Mouse (Mus musculus) 416B (cell line): Measurements from ENCODE around the gene Dgkd.

Experiments
- DNase-seq: peaks from one replicate; pipeline ENCODE4 v3.0.0; 2011; ENCODE audit warnings: low read depth

Dgkd gene

DNA sequence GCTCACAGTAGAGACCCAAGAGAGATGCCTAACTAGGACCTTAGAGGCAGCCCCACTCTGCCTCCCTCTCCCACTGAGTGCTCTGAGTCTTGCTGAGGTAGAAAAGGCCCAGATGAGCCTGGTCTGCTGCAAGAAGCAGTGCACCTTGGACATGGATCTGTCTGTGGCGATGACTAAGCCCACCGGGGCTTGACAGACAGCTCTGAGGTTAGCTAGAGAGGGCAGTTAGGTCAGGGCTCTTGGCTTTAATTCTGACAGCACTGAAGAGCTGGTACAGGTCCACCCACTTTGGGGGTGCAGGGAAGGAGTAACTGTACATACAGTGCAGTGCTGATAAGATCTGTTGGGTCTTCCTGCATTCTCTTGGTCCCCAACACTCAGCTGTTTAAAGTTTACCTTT, 82.5 kb downstream of the Dgkd start:
- peak; percentile 73 for DNase-seq

DNA sequence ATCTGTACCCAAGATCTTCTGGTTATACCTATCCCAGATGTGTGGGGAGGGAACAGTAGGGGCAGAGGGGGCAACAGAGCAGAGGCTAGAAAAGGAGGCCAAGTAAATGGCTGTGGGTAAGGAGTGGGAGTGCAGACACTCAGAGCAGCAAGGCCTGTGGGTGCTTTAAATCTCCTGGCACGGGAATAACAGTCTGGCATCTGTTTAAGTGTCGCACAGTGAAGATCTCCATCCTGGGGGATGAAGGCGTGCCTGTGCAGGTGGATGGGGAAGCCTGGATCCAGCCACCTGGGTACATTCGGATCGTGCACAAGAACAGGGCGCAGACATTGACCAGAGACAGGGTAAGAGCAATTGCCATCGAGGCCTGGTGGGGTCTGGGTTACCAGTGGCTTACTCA, 83.0 kb downstream of the Dgkd start:
- DNase-seq, result no peak

DNA sequence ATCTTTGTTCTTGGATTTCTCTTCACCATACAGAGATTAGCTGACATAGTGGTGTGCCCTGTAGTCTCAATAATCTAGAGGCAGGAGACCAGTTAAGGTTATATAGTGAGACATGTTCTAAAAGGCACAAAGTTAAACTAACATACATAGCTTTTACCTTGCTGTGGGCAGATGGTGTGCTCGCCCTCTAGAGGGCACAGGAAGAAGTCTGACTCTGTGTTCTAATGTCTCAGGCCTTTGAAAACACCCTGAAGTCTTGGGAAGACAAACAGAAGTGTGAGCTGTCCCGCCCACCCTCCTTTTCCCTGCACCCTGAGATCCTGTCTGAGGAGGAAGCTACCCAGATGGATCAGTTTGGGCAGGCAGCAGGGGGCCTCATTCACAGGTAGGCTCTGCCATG, 83.4 kb downstream of the Dgkd start:
- DNase-seq, result peak; percentile 60

DNA sequence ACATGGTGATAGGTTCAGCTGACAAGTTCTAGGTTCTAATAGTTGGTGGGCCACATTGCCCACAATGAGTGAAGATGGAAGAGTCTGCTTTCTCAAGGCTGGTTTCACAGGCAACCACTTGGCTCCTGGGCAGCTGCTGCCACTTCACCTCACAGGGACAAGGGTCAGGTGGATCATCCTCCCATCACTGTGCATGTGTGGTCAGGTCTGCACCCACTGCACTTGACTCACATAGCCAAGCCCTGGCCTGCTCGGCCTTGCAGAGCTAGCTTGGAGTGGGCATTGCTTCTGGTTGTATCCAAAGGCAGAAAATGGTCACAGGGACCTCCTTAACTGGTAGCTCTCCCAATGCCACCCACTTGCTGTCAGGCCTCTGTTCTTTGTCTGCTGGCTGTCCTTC, 88.7 kb downstream of the Dgkd start:
- no peak for DNase-seq

DNA sequence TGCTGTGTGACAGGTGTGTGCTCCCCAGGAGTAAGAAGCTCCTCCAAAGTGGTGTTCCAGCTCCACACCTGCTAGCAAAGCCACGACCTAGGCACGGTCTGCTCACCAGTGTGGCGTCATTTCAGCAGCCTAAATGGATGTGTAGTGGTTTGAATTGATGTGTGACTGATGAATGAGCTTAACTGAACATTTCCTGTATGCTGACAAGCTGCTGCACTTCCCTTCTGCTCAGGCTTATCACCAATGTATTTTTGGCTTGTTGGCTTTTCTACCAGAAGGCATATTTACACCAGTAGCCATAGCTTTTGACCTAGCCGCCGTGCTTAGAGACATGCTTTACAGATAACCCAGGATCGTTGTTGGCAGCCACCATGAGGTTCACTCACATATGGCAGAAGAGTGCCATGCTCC, 94.6 kb downstream of the Dgkd start:
- DNase-seq, result peak; percentile 35

DNA sequence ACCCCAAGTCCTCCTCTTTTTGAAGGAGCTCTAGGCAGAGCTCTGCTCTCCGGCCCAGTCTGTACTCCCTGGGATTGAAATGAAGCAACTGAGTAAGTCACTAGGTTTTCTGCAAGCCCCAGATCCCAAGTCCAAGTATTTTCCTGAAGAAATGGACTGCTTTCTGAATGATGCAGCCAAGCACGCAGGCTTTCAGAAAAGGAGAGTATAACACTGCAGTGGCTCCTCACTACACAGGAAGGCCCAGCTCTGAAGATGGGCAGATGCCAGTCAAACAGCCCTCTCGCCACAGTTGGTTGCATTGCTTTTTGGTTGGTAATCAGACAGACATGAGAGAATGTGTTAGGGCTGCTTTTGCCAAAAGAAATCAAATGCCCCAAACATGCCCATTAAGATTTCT, 98.6 kb downstream of the Dgkd start:
- DNase-seq, result no peak

DNA sequence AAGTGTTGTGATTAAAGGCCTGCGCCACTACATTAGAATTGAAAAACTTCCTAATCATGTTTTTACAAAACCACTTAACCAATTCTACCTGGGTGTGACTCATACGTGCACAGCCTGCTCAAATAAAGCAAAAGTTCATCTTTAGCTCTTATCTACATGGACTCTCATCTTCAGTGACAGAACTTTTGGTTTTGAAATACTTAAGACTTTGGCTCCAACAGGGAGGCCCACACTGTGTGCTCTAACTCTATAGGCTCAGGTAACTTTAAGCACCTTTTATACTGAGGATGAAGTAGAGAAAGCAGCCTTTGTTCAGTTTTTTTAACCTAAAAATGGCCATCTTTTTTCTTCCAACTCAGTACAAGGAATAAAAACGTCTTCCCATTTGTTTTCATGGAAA, 100.0 kb downstream of the Dgkd start:
- no peak for DNase-seq

DNA sequence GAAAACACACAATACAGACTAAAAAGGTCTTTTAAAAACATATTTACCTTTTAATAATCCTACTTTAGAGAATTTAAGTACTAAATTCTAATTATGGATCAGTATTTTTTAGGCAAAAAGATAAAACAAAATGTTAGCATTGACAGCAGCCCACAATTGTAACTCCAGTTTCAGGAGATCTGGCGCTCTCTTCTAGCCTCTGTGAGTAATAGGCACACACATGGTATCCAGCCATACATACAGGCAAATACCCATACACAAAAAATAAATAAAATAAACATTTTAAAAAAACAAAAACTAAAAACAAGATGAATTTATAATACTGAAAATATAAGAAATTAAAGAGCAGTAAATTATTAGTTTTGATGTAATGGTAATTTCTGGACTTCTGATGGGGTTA, 105.8 kb downstream of the Dgkd start:
- no peak for DNase-seq

DNA sequence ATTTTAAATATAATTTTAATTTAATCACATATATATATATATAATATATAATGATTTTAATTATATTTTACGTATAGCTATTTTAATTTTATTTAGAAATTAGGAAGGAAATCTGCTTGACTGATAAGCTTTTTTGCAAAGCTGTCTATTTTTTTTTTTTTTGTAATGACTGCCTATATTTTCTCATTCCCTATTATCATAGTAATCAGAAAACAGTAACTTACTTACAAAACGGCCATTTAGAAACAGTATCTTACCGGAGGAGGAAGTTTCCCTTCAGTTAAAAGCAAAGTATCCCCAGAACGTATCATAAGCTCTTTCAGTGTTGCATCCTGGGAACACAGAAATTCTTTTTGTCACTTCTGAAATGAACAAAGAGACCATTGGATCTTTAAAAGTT, 106.4 kb downstream of the Dgkd start:
- DNase-seq, result no peak

DNA sequence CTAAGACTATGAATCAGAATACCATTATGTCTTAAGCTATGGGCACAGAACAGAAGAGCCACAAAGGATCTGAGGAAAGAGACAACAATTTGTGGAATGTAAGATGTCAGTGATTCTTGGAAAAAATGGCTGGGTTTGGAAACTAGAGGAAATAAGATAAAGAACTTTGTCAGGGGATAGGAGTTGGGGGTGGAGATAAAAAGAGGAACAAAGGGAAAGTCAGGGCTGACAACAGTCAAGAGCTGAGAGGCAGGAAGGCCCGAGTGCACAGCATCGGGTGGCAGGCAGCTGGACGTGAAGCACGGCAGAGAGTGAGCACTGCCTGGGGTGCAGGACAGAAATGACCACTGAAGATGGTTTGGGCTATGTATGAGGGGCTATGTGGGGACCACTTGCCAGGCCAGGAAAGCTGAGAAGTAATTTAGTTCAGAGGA, 106.9 kb downstream of the Dgkd start:
- peak; percentile 88 for DNase-seq

DNA sequence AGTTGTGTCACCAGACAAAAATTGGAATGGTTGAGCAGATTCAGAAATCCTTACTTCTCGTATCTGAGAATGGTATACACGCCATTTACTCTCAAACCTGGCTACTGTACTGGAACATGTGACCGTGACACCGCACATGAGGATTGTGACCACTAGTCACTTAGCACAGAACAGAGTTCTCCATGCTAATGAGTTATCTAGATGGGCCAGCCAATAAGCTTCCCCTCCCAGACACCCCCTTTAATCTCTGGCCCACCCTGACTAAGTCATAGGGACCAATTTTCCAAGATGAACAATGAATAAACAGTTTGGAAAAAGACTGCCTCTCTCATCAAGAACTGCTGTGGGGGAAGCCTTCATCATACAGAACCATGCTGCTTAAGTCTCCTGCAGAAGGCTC, 107.7 kb downstream of the Dgkd start:
- peak; percentile 21 for DNase-seq

DNA sequence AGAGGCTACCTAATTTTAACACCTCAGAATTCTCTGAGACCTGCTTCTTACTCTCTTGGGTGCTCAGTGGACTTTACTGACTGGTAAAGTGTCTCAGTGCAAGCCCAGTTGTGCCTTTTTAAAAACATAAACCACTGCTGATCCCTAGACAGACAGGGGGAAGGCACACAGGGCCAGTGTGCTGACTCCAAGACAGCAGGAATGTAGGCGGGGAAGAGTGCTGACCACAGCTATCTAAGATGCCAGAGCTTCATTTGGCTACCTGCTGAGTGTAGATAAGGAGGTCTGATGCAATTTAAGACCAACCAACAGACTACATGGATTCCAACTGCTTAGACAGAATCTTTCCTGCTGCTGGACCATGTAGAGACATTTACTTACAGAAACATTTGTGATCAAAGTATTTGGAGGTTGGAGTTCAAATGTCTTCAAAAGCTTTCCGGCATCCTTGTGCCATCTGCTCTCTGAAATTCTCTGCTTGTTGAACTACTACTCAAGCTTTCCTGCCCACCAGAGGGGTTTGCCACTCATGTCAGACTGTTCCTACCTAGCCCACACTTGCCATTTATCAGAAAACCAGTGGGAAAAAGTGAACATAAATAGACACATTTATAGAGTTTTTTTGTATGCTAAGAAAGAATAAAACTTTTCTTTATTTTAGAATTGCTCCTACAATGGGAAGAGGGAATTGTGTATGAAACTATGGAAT, 108.5 kb downstream of the Dgkd start:
- peak; percentile 99 for DNase-seq

DNA sequence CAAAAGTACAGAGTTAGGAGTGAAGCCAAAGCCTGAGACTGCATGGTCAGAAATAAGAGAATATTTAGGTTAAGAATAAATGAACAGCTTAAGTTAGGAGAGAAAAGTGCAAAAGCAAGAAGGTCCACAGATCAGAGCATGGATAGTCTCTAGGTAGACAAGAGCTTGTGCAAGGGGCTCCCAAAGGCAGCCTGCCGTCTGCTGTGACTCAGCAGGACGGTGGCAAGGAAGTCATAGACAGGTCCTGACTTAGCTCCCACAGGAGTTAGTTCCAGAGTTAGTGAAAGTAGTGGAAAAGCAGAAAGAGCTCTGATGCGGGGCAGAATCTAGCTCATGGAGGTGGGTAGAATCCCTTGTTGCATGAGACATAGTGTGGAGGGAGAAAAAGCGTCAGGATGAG, 117.3 kb downstream of the Dgkd start:
- no peak for DNase-seq

DNA sequence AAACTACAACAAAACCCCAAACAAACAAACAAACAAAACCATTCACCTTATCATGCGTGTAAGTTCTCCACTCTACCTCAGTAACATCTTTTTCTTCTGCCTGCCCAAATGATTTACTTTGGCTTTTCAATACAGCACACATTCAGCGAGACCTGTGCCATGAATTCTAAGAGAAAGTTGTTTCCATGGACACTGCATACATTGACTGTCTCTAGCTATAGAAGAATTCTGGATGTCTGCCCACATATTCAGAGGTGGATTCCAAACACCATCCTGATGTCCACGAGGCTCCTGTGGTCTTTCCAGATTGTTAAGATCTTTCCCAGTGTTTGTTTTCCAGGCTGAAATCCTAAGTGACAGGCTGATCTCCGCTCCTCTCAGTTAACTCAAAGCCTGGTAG, 129.2 kb downstream of the Dgkd start:
- no peak for DNase-seq

DNA sequence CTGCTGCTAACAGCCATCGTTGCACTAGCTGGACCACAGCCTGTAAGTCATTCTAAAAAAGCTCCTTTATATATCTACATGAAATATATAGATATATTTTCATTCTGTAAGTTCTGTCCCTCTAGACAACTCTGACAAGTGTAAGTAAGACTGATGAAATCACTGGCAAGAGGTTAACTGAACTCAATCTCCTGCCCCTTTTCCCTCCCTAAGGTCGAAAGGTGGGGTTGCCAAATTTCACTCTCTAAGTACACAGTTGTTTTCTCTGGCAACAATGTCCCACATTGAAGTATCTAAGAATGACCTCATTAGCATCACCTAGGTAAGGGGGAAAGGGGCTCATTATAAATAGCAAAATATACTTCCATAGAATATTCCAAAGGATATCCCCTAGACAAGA, 139.6 kb downstream of the Dgkd start:
- no peak for DNase-seq
